Mouse (Mus musculus) heart, adult 11 months (tissue): ENCODE measurements around the gene Maip1.

Source experiments
- DNase-seq: peaks from one replicate; pipeline ENCODE4 v3.0.0; 2022

The Maip1 gene

DNA sequence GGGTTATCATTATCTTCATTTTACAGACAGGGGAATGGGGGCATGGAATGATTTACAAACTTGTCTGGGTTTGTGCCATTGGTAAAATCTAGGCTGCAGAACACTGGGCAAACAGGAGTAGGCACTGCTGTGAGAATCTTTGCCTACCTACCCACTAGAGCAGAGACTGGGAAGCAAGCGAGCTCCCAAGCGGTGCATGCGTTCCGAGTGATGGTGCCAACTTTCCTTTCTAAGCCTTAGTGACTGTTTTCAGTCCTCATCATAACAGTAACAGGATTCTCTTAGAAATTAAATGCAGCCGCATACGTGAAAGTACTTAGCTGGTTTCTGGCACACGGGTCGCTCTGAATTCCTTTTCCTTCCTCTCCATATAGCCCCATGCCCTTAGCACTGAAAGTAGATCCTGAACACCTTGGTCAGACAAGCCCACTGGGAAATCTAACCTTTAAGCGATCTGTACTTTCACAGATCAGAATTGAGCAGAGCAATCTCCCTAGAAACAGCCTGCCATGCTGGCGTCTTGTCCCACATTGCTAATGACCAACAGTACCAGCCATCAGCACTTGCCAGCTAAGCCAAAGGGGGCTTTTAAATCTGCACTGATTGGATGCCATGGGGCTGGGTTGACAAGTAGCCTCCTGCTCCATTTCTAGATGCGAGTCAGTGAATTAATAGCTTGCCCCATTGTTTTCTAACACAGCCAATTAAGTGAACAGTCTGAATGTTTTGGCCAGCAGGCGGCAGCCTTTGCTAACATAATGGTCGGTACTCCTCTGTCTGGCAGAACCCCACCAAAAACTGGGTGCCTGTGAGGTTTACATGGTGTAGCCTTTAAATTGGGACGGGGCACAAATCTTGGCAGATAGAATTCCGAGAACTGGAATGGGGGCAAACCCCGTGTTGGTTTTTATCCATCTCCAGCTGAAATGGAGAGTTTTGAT is 22.5 kb downstream of the Maip1 start:
- peak; percentile 97 for DNase-seq

DNA sequence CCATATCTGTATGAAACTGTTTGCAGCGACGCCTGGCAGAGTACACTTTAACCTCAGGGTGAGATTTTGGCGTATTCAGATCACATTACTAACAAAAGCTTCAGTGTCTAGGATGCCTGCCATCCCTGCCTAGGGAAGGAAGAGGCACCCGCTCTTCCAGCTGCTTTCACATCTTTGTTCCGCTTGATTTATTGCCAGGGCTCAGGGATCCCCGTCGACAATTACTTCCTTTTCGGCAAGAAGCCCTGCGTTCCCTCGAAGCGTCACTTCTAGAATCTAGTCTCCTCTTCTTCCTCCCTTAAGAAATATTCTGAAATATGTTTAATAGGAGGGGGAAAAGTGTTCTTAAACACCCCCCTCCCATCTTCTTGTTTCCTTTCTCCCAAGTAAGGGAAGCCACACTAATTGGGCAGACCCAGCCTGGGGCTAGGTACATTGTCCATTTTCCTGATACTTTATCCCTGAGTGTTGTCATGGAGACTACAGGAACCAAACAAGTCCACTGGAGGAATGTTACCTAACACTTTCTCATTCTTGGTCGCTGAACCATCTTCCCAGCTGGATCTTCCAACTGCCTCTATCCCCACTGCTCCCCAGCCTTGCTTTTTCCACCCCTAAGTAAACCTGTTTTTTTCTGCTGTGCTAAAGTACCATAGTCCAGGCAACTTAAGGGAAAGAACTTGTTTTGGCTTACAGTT is 23.8 kb downstream of the Maip1 start:
- peak; percentile 95 for DNase-seq

DNA sequence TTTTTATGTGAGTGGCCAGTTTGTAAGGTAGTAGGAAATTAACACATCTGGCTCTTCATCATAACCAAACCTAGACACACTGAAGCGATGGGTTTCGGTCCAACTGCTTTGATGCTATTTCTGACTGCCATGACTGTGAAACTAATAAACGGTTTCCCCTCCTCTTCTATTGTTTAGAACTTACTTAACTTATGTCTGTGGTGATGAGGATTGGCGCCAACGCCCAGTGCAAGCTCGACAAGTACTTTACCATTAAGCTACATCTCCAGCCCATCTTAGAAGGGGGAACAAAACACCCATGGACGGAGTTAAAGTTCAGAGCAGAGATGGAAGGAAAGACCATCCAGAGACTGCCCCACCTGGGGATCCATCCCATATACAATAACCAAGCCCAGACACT is 27.0 kb downstream of the Maip1 start:
- DNase-seq = peak; percentile 96

GRCm38 (mm10) chr1:57436408-57436807 is 30.3 kb downstream of the Maip1 start:
- peak; percentile 96 for DNase-seq

- peak; percentile 96 for DNase-seq
Observed at GRCm38 (mm10) chr1:57436954-57437353, 30.8 kb downstream of the Maip1 start.

DNA sequence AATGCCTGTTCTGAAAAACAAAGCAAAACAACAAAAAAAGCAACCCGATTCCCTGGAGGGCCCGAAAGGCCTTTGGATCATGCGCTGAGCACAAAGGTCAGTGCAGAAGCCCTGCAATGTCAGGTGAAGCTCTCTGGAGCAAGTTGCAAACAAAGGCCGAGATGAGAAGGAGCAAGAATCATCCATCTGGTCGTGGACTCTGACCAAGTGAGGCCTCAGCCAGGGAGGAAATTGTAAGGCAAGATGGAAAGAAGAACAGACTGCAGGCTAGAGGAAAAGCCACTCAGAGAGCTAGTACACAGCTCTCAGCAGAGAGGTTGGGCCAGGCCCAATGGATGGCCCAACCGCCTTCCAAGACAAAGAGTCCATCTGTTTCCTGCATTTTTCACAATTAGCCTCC is 32.9 kb downstream of the Maip1 start:
- peak; percentile 89 for DNase-seq

DNA sequence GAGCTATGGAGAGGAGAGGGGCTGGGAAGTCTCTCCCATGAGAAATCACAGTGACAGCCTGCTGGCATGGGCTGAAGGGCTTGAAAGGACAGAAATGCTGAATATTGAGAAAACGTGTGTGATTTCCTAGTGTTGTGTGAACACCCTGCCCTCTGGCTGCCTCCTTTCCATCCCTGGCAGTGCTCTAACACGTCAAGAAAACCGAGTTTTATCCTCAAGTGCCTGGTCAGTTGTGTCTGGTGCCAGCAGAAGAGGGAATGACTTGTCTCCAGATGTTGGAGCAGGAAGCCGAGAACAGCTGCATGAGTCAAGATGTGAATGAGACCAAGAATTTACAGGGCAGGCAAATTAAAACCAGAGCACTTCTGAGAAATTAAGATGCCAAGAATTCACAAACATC is 34.6 kb downstream of the Maip1 start:
- DNase-seq = peak; percentile 96

GRCm38 (mm10) chr1:57445679-57446078 is 39.6 kb downstream of the Maip1 start:
- peak; percentile 74 for DNase-seq

DNA sequence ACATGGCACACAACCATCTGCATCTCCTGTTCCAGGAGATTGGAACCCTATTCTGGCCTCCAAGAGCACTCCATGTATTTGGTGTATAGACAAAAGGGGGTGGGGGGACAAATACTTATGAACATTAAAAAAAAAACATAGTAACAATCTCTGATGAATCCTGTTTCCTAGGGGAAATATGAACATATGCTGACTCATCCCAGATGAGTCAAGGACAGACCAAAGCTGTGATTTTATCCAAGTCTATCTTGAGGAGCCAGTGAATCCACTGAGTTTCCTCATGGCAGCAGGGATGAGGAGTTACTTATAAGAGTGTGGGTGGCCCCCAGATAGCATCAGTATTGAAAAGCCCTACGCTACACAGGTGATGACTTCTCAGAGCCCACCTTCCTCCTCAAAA is 44.1 kb downstream of the Maip1 start:
- DNase-seq = no peak

- DNase-seq = no peak
Observed at GRCm38 (mm10) chr1:57460305-57460940, 54.3 kb downstream of the Maip1 start.
